Mouse (Mus musculus) cerebellum, adult (tissue): ENCODE measurements at regions not wholly inside any gene's neighbourhood (a gene's known extent, or its start where the extent isn't known, plus 50 kb on each side); places are given as distances from the start of the nearest gene placed in this dataset.
"Not testable (repeated sequence)": the region's sequence is repeated elsewhere in the genome, so short reads cannot be mapped to it uniquely, and the experiment has no call there.

Experiments
- ATAC-seq: cut with Nextera tagmentation; 2 replicates; pipeline ENCODE4 v1.9.2; 2017; ENCODE audit warnings: mild to moderate bottlenecking, moderate library complexity, mixed read lengths; ENCODE audit not compliant: insufficient number of reproducible peaks, low FRiP score, low TSS enrichment

- no peak for ATAC-seq
Measured at GRCm38 (mm10) chr11:12589757-12590373, 125.1 kb upstream of the Cobl start.

- ATAC-seq = not testable (repeated sequence)
Measured at GRCm38 (mm10) chr11:12584851-12585680, 120.3 kb upstream of the Cobl start.

GRCm38 (mm10) chr11:12578999-12579576 lies 114.3 kb upstream of the Cobl start:
- no peak for ATAC-seq

- ATAC-seq = no peak
Measured at GRCm38 (mm10) chr11:12559663-12560062, 94.9 kb upstream of the Cobl start.

GRCm38 (mm10) chr11:12558995-12559633 lies 94.4 kb upstream of the Cobl start:
- 0 out of 2 replicates have a peak, but pooled peaks have one; percentile 49 for ATAC-seq

GRCm38 (mm10) chr11:12558176-12558575 lies 93.4 kb upstream of the Cobl start:
- no peak for ATAC-seq

- no peak for ATAC-seq
Measured at GRCm38 (mm10) chr11:12545771-12546170, 81.0 kb upstream of the Cobl start.

- no peak for ATAC-seq
Measured at GRCm38 (mm10) chr11:12543042-12543441, 78.3 kb upstream of the Cobl start.

GRCm38 (mm10) chr11:12540333-12540870 lies 75.6 kb upstream of the Cobl start:
- no peak for ATAC-seq

GRCm38 (mm10) chr11:12535063-12535462 lies 70.3 kb upstream of the Cobl start:
- ATAC-seq = no peak

- peak; percentile 94 for ATAC-seq
Measured at GRCm38 (mm10) chr11:12532288-12532687, 67.5 kb upstream of the Cobl start.

GRCm38 (mm10) chr11:12522063-12522462 lies 57.3 kb upstream of the Cobl start:
- not testable (repeated sequence) for ATAC-seq

GRCm38 (mm10) chr11:12521286-12521685 lies 56.5 kb upstream of the Cobl start:
- ATAC-seq = no peak

- ATAC-seq = no peak
Measured at GRCm38 (mm10) chr11:12516374-12516773, 51.6 kb upstream of the Cobl start.
